Mouse (Mus musculus): ENCODE measurements around the gene Capn11.

Gene Capn11

GRCm38 (mm10) chr17:45595736-45596390 is 63.3 kb downstream of the Capn11 start:
- DNase-seq: no peak

DNA sequence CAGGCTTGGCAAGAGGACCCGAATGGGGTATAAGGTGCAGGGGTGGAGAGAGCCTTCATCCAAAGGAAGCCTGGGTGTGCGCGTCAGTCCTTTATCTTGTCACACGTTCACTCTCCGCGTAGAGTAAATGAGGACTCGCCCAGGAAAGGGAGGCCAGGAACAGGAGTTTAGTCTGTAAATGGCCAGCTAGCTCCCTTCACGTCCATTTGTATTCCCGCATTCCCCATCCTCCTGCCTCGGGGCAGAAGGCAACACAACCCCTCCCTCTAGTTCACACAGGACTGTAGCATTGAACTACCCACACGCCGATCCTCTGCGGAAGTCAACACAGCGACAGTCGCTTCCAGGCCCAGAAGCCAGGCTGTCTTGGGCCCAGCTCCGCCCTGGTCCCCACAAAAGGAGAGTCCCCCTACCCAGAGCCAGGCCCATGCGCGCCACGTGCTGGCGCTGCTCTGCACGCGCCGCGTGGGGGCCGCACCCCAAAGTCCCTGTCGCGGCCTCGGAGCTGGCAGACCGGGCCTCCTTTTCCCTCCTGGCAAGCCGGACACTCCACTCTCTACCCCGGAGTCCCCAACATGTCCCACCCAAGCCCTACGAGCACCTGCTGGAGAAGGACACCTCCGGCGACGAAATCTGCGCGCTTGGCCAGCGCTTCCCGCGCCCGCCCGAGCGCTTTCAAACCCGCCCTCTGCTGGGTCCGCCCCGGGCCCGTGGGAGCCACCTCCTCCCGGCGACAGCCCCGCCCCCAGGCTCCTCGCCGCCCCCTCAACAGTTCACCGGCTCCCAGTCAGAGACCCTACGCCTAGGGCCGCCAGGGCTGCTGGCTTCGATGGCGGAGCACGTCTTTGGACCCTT is 64.0 kb downstream of the Capn11 start:
- DNase-seq: peak; percentile 52

DNA sequence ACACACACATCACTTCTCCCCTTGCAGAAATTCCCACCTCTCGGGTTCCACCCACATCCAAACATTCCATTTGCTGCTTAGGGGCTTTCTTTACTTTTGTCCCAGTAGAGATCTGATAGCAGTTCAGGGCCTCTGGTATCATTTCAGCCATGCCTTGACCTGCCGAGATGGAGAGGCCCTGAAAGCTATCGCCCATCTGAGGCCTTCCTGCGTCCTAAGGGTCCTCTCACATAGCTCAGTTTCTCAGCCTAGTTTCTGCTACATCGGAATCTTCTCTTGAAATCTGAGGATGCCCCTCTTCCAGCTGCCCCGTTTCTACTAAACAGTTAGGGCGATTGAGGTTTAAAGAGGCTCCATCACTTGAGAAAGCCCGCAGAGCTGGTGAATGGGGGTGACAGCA is 64.9 kb downstream of the Capn11 start:
- DNase-seq: no peak

- DNase-seq: no peak
Measured at GRCm38 (mm10) chr17:45593479-45593878, 65.6 kb downstream of the Capn11 start.

- DNase-seq: no peak
Measured at GRCm38 (mm10) chr17:45592606-45593431, 66.3 kb downstream of the Capn11 start.

GRCm38 (mm10) chr17:45591701-45592605 is 67.2 kb downstream of the Capn11 start:
- no peak for DNase-seq

- no peak for DNase-seq
Measured at GRCm38 (mm10) chr17:45590410-45590809, 68.7 kb downstream of the Capn11 start.

GRCm38 (mm10) chr17:45589844-45590243 is 69.3 kb downstream of the Capn11 start:
- DNase-seq: no peak

- DNase-seq: no peak
Measured at GRCm38 (mm10) chr17:45589236-45589635, 69.9 kb downstream of the Capn11 start.

- DNase-seq: no peak
Measured at GRCm38 (mm10) chr17:45588370-45588769, 70.8 kb downstream of the Capn11 start.

- no peak for DNase-seq
Measured at GRCm38 (mm10) chr17:45586449-45586837, 72.7 kb downstream of the Capn11 start.

GRCm38 (mm10) chr17:45585725-45586448 is 73.2 kb downstream of the Capn11 start:
- no peak for DNase-seq

DNA sequence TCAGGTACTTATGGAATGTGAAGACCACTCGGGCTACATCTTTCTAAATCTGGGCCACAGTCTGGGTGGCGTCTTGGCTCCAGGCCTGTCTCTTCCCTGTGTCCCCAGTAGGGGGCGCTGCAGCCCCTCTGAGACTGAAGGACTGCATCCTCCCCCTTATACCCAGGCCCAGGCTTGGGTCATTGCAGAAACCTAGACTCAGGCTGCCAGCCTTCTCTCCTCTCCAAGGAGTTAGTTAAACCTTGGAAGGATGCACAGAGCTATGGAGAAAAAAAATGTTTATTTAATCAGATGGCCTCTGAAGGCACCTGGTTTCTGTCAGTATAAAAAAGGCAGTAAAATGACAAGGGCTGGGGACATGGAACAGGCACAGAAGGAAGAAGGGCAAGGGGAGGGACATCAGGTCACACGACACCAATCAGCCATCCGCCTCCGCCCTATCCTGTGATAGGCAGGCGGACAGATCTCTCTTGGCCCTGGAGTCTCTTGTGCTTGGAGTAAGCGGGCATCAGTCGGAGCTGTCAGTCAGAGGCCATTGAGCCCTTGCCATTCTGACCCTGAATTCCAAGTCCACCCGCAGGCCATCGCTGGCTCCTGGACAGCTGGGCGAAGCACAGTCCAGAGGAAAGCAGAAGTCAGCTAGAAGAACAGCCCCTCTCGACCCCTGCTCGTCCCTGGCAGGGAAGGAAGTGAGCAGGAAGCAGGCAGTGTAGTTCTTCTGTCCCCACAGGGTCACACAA is 74.0 kb downstream of the Capn11 start:
- DNase-seq: peak; percentile 52

- DNase-seq: peak; percentile 38
Measured at GRCm38 (mm10) chr17:45584096-45584896, 74.8 kb downstream of the Capn11 start.

DNA sequence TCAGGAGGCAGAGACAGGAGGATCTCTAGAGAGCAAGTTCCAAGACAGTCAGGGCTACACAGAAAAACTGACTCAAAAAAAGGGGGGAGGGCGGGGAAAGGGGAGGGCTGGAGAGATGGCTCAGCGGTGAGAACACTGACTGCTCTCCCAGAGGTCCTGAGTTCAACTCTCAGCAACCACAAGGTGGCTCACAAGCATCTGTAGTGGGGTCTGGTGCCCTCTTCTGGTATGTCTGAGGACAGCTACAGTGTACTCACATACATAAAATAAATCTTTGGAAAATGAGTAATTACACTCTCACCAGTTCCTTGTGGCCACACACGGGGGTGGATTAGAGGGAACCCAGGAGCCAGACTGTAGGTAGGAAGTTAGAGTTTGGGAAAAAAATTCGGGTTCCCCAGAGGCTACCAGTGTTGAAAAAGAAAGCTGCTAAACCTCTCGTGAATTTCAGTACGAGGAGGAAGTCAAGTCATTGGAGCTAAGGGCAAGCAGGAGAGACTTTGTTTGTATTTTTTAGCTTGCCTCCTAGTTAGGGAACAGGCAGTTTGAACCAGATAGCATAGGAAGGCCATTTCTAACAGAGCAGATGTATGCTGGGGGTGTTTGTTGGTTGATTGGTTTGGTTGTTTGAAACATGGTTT is 76.3 kb downstream of the Capn11 start:
- DNase-seq: no peak

- no peak for DNase-seq
Measured at GRCm38 (mm10) chr17:45582188-45582587, 76.9 kb downstream of the Capn11 start.

DNA sequence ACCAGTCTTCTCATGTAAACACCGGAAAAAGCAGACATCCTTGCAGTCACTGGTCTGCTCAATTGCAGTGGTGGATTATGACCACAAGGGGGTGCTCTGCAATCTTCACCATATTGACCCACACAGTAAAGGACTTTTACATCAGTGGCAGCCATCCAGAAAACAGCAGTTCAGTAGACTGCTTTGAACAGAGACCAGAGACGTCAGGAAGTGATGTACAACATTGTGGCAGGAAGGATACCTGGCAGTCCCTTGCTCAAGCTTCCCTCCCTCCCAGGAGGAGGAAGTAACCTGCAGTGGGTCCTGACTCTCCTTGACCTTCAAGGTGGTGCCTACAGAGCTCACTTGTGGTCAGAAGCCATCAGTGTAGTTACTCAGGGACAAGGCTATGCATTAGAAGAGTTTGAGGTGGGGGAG is 77.5 kb downstream of the Capn11 start:
- peak; percentile 51 for DNase-seq

GRCm38 (mm10) chr17:45580958-45581477 is 78.1 kb downstream of the Capn11 start:
- no peak for DNase-seq

Data from right cerebral cortex, postnatal 25 days (tissue).